Mouse (Mus musculus): ENCODE data around the gene Atg4d. TPM values are rescaled to one million over a fixed set of nuclear protein-coding genes. Genes with fewer than 3 reads are reported as not detected.

Gene Atg4d
- total RNA-seq (2023) = 52.4 TPM

GRCm38 (mm10) chr9:21265000-21265561 lies at the start of gene Atg4d:
Gene Atg4d, plus strand, starts transcription at chr9:21265293.

GRCm38 (mm10) chr9:21238733-21239464 lies 26.2 kb upstream of the Atg4d start, which contains the start of gene Keap1:
Gene Keap1, minus strand, starts transcription at chr9:21239361.

GRCm38 (mm10) chr9:21248326-21248725 lies 16.8 kb upstream of the Atg4d start, which contains the start of gene S1pr5:
Gene S1pr5, minus strand, starts transcription at chr9:21248443.

GRCm38 (mm10) chr9:21287571-21288402 lies 22.7 kb downstream of the Atg4d start, which contains the start of gene Kri1:
Gene Kri1, minus strand, starts transcription at chr9:21287969.

GRCm38 (mm10) chr9:21291022-21291787 lies 26.1 kb downstream of the Atg4d start, which contains the start of gene Cdkn2d:
Gene Cdkn2d, minus strand, starts transcription at chr9:21291407.

GRCm38 (mm10) chr9:21312134-21312533 lies 47.0 kb downstream of the Atg4d start, which contains the start of gene Ap1m2:
Gene Ap1m2, minus strand, starts transcription at chr9:21312337.

DNA sequence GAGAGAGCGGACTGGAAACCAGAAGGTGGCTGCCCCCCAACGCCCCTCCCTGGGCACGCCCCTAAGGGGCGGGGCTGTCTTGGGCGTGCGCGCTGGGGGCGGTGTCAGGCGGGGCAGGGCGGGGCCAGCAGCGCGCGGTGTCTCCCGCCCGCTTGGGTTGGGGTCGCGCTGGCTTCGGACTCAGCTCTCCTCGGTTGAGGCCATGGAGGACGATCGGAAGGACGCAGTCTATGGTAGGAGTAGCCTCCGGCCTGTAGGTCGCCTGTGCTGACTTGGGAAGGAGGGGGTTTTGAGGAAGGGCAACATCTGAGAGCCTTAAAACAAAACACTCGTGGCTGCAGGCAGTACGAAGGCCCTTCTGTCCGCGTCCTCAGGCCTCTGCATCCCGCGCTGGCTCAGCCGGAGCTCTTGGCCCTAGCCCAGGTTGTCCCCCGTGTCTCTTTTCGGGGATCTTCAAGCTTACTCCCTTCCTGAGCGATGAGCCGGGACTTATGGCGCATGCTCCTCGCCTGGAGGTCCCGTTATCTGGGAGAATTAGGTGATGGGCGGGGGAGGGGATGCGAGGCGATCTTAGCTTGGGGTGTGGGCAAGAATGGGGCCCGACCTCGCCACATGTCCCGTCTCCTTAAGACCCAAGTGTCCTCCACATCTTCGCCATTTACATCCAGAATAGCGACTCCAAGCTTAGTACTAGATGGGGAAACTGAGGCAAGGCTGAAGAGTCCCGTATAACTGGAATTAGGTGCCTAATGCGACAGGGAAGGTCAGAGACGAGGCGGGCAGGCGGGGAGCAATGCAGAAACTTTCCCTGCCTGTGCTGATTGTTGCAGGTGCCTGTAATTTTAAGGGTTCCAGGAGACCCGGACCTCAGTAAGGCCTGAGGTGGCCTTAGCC lies 55.8 kb downstream of the Atg4d start, which contains the start of gene Slc44a2:
Gene Slc44a2, plus strand, starts transcription at position 80 of the 894 bp plus-strand sequence.

Other genes with a start within 250 kb of the Atg4d start
- 18.7 TPM for gene Icam1, start 249.3 kb upstream of the Atg4d start, total RNA-seq (2023)
- 0.97 TPM for gene Icam4, start 235.9 kb upstream of the Atg4d start, total RNA-seq (2023)
- 0.23 TPM for gene Icam5, start 233.2 kb upstream of the Atg4d start, total RNA-seq (2023)
- not detected for gene Zglp1, start 198.2 kb upstream of the Atg4d start, total RNA-seq (2023)
- 1.5 TPM for gene Gm49373, start 192.2 kb upstream of the Atg4d start, total RNA-seq (2023)
- gene Fdx1l, start 191.7 kb upstream of the Atg4d start, total RNA-seq (2023) = 26.2 TPM
- 13.0 TPM for gene Gm38431, start 173.3 kb upstream of the Atg4d start, total RNA-seq (2023)
- gene Raver1, start 173.3 kb upstream of the Atg4d start, total RNA-seq (2023) = 116 TPM
- 50.5 TPM for gene Tyk2, start 134.1 kb upstream of the Atg4d start, total RNA-seq (2023)
- 138 TPM for gene Cdc37, start 115.3 kb upstream of the Atg4d start, total RNA-seq (2023)
- gene Pde4a, start 99.6 kb upstream of the Atg4d start, total RNA-seq (2023) = 1.6 TPM
- 24.0 TPM for gene Keap1, start 25.9 kb upstream of the Atg4d start, total RNA-seq (2023)
- 0.29 TPM for gene S1pr5, start 16.9 kb upstream of the Atg4d start, total RNA-seq (2023)
- 136 TPM for gene Kri1, start 22.7 kb downstream of the Atg4d start, total RNA-seq (2023)
- gene Cdkn2d, start 26.1 kb downstream of the Atg4d start, total RNA-seq (2023) = 40.4 TPM
- gene Ap1m2, start 47.0 kb downstream of the Atg4d start, total RNA-seq (2023) = 5.3 TPM
- gene Slc44a2, start 55.4 kb downstream of the Atg4d start, total RNA-seq (2023) = 330 TPM
- 138 TPM for gene Ilf3, start 102.6 kb downstream of the Atg4d start, total RNA-seq (2023)
- 65.5 TPM for gene Qtrt1, start 146.5 kb downstream of the Atg4d start, total RNA-seq (2023)
- 360 TPM for gene Dnm2, start 159.6 kb downstream of the Atg4d start, total RNA-seq (2023)
- gene Tmed1, start 245.0 kb downstream of the Atg4d start, total RNA-seq (2023) = 0.64 TPM